Mouse (Mus musculus) frontal cortex, adult (tissue): Measurements from ENCODE around the gene Nln.

Experiments
- ATAC-seq: cut with Nextera tagmentation; 2 replicates; pipeline ENCODE4 v1.9.2; 2017; ENCODE audit warnings: mild to moderate bottlenecking, moderate library complexity, mixed read lengths; ENCODE audit not compliant: low TSS enrichment

Nln gene

DNA sequence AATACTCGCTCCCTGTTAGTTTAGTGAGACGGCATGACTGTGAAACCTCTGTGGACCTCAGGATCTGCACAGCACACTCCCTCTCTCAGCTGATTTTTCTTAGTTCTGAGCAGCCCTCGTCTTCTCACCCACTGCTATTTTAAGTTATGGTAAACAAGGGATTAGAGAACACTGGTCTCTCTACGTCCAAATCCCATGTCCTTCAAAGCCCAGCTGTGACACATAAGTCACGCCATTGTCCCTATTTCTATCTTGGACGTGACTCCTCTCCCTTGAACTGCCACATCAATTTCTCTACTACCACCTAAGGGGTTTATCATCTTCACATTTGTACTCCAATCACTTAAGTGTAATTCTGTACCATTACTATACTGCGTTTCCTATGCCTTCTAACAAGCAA lies 13.5 kb downstream of the Nln start:
- no peak for ATAC-seq

DNA sequence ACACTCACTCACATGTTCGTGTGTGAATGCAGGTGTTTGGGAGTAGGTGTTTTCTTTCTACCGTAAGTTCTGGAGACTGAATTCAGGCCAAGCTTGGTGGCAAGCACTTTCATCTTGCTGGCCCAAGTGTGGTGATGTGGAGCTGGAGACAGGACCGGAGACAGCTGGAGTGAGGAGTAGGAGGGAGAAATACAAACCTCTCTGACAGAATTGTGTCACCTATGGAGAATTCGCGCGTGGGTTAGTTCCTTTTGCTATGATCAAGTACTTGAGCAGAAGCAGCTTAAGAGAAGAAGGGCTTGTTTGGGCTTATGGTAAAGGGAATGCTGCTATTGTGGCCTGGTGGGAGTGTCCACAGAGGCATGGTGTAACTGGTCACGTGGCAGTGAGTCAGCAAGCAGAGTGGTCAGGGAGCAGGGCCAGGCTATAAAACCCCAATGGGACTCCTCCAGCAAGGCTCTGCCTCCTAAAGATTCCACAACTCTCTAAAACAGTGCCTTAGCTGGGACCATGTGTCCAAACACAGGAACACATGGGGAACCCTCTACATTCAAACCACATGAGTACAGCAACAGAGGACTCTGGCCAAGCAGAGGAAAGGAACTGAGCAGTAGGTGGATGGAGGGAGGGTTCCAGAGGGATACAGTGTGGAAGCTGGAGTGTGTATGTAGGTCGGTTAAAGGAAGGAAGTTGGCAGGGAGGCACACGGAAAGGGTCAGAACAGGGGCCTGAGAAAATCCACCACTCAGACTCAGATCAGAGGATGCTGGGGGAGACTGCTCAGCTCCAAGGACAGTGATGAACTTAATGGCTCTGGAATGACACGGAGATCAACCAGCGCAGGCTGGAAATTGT lies 14.7 kb downstream of the Nln start:
- peak; percentile 62 for ATAC-seq

DNA sequence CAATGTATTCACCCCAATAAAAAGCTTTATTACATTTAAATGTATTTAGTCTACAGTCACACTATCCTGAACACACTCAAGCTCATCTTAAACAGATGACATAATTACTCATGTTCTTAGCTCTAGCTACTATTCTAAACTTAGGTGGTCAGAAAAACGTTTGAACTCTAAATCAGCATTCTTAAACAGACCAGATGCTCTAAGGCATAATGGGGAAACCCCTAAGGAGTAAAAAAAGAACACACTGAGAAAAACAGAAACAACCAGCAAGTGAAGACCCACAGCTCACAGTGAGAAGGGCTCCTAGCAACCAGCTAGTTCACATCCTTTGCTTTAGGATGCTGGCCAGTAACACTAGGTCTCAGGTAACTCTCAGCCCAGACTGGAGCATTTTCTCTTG lies 17.7 kb downstream of the Nln start:
- 0 out of 2 replicates have a peak, but pooled peaks have one; percentile 5 for ATAC-seq

DNA sequence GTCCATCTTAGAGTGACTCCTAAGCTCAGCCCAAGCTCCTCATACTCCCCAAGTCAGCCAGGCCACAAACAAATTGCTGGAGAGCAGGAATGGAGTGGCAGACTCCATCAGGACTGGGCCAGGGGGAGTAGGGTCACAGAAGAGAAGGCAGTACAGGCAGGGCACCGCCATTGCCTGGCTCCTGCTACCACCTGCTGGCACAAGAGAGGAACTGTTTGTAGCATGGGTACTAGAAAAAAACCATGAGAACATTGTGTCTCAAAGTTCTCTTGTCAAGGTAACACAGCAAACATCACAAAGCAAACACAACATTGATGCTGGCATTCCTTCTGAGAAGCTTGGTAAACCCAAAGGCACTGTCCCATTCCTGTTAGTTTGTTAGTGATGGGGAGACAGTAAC lies 20.0 kb downstream of the Nln start:
- peak; percentile 62; the same call in 1 of the 2 replicates for ATAC-seq

DNA sequence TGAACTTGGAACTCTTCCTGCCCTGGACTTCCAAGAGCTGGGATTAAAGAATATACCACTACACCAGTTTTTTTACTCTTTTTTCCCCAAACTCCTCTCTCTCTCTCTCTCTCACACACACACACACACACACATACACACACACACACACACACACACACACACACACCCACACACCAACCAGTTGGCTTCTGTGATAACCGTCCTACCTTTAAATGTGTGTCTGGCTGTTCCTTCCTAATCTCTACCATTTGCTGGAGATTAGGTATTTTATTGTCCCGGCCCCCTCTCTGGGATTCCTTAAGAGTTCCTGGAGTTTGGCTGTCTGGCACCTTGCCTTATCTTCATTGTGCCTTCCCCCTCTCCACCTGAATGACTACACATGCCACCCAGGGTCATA lies 24.8 kb downstream of the Nln start:
- ATAC-seq: no peak

DNA sequence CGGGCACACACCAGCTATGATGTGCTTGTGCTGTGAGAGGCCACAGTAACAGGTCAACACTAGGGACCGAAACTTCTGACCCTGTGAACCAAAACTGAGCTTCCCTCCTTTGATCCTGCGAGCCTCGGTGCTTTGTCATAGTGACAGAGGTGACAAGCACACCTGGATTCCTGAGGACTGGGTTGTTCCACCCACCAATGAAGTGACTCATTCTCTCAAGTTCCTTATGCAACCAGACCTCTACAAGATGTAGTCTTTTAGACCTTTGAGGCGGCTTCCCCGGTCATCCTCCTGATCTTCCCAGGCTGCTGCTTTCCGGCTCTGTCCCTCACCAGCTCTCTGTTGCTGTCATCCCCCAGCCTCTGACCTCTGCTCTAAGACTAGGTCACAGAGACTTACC lies 26.9 kb downstream of the Nln start:
- ATAC-seq: peak; percentile 69

DNA sequence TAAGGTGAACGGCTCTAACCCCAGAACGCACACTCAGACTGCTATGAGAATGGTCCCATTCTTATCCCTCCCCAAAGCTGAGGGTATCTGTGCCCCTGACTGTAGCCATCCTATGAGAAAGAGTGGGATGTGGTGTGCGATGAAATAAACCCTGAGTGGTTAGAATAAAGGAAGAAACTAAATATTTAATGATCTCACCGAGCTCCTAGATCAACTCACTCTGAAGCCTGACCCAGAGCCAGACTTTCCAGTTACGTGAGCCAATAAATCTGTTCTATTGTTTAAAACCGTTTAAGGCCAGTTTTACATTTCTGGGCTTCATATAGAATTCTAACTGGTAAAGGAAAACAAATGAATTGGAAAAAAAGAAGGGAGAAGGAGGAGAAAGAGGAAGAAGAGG lies 32.4 kb downstream of the Nln start:
- ATAC-seq: no peak

DNA sequence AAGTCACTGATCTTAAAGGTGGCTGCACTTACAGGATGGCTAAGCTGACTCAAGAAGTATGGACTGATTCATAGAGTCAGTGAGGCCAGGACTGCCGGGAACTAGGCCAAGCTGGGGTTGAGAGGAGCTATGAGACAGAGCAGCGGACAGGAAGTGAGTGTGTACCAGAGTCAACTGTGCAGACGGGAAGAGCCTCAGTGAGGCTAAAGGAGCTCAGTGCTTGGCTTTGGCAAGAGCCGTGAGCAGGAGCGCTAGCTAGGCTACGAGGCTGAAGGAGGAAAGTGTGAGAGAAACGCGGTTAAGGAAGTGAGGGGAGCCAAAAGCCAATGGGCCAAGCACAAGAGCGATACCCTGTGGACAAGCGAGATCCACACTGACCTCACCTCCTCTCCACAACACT lies 34.7 kb downstream of the Nln start:
- ATAC-seq: no peak

DNA sequence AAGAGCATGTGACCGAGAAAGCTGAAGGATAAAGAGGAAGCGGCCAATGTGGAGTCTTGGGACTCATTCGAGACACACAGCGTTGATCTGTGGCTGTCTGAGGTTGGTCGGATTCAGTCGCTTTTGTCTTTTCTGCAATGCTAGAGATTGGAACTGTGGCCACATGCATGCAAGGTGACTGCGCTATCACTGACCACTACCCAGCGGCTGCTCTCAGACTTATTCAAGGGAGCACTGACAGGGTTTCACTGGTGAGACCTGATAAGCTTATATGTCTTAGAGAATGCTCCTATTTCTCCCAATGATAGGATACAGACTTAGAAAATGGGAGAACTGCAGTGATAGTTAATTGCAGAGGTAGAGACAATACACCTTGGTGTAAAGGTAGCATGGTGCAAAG lies 35.2 kb downstream of the Nln start:
- ATAC-seq: no peak

DNA sequence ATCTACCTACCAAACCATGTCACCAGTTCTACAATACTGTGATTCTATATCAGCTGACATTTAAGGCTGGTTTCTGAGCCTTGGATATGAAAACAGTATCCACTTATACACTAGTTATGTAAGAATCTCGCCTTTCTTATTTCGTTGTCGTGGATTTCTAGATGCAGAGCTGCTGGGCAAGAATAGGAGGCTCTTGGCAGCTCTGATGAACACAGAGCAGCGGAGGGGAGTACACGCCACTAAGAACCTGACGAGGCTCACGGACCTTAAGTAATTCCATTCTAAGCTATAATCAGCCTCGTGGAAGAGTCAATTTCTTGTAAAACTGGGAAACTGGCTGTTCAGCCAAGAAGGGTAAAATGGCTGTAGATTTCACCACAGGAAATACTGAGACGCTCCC lies 37.1 kb downstream of the Nln start:
- peak; percentile 89 for ATAC-seq

DNA sequence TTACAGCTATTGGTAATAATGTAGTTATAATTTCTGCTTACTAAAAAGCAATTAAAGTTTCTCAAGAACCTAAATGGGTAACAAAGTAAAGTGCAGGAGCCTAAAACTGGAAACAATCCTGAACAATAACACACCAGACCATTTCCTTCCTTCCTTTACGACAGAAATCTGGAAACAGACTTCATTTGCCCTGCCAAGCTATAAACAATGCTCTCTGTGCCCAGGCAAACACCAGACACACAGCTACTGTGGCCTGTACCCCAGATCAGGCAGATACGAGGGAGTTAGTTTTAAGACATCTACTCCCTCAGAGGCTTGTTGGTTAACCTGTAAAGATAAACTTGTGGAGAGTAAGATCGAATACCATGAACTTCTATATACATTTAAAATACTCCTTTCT lies 38.7 kb downstream of the Nln start:
- no peak for ATAC-seq

DNA sequence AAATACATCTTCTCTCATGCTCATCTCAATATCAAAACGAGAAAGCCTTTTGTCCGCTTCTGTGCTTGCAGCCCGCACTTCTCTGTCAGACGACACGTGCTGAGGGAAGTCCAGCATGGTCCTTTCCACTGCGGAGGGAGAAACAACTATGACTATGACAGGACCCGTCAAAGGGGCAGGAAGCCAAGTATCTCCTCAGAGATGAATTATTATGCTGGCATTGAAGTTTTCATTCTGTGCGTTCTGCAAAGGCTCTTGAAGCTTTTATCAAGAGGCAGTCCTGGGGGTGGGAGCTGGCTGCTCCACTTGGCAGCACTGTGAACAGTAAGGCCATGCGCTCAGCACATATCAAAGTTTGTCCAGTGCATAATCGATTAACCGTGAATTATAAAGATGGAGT lies 40.2 kb downstream of the Nln start:
- no peak for ATAC-seq

DNA sequence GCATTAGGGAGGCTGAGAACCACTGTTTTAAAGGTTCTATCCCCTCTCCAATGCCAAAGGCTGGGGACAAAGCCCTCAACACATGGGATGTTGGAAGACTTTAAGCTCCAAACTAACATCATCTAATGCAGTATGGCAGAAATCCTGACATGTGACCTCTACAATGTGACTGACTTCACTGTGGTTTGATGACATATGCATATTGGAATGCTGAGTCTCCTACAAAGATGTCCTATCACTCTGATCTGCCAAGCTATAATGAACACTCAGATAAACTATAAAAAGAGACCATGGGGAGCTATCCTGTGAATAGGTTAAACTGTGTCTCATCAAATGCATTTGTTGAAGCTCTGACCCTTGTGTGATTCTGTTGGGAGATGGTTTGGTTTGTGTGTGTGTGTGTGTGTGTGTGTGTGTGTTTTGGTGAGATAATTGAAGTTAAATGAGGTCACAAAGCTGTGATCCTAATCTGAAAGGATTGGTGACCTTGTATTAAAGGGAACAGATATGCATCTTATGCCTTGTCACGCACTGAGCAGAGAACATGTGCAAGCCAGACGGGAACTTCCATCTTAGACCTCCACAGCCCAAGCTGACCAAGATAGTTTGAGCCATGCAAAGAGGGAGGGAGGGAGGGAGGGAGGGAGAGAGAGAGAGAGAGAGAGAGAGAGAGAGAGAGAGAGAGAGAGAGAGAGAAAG lies 43.6 kb downstream of the Nln start:
- no peak for ATAC-seq

DNA sequence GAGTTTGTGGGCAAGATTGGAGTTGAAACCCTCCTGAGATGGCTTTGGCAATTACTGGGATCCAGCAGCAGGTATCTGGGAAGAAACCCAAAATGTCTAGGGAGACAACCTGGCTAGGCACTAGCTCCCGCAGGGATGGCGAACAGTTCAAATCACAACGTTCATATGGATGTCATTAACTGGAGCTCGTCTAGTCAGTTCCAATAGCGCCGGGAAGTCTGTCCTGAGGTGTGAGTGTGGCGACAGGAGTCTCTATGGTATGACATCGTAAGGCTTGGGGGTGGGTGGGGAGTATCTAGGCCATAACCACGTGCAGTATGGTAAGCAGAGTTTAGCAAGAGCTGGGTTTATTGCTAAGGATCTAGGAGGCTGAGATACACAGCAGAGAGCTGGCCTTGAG lies 46.4 kb downstream of the Nln start:
- no peak for ATAC-seq

DNA sequence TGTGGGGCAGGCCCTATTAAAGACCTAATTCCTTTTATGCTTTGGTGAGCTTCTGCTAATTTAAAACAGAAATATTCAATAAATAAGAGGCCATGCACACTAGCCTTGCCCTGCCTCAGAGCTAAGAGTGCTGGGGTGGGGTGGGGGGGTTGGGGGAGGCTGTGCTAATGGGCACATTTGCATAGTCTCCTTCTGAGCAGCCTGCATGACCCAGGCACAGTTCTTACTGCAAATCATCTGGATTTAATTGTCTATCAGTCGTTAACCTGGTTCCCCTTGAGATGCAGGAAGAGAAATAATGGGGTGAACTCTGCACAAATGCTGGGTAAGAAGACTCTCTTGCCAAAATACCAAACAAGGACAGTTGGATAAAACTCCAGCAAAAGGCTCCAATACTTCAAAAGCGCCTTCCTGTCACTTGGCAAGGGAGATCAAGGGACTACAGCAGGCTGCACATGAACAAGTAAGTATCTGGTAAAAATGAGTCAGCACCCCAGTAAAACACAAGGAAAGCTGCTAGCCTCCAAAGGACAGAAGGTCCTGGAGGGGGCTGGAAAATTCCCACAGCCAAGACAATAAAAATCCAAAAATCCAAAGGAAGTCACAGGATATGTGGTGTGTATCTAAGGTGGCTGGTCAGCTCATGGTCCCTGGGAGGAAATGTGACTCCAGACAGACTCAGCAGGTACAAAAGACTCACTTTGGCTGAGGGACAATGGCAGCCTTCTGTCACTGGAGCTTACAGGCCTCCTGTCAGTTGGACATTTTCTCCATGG lies 47.3 kb downstream of the Nln start:
- ATAC-seq: no peak

DNA sequence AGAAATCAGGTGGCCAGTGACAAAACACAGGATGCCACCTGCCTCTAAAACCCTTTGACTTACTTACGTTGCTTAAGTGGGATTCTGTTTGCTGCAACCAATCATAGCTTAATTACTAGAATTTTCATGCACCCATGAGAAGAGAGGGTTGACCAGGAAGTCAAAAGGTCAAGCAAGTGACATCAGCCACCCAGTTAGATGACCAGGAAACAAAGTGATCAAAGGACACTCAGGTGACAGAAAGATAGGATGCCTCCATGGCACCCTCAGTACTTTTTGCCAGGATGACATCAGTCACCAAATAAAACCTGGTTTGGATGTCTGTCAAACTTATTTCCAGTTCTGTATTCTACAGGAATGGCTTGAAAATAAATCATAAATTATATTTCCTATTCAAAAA lies 49.2 kb downstream of the Nln start:
- ATAC-seq: no peak

DNA sequence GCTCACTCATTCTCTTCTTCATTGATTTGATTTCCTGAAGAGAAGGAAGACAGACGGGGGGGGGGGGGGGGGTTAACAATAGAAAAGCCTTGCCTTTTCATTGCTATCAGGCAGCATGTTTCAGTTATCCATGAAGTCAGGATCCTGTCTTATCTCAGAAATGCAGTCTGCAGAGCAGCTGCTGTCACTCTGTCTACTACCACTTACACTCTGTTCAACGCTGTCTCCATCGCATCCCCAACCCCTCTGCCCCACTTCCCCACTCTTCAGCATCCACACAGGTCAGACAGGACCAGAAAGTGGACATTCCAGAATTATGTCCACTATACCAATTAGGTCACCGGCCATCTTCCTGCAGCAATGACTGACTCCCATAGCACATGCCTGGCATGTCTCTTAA lies 49.9 kb downstream of the Nln start:
- ATAC-seq: no peak

DNA sequence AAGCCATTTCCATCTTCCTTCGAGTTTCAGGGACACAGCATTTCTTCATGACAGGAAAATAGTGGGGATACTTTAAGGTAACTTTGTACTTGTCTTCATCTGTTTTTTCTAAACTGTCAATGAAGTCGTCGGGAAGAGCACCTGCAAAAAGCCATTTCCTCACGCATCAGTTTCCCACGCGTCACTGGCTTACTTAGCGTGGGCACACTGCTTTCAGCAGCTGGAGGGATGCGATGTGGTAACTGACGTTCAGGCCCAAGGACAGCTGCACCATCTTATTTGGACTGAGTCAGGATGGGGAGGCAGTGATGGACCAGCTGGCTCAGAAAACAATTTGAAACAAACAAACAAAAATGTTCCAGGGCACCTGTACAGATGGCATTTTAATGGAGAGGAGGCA lies 50.7 kb downstream of the Nln start:
- ATAC-seq: no peak

DNA sequence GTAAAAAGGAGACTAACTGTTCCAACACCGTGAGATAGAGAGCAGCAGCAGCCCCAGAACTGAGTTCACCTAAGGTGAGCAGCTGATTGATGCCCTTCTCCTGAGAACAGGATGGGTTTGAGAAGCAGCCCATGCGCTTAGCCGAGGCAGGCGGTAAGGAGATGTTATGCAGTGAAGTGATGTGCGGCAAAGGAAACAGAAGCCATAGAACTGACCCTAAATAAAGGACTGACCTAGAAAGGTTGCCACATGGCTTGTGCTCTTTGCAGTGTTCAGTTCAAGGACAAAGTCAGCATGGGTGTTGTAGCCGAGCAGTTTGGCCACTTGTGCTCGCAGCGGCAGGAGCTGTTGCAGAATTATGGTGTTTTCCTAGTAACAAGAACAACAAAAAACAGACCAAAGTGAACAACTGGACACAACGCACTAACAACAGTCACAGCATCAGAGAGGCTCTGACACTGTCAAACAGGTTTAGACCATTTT lies 57.1 kb downstream of the Nln start:
- ATAC-seq: peak; percentile 38; the same call in 1 of the 2 replicates

DNA sequence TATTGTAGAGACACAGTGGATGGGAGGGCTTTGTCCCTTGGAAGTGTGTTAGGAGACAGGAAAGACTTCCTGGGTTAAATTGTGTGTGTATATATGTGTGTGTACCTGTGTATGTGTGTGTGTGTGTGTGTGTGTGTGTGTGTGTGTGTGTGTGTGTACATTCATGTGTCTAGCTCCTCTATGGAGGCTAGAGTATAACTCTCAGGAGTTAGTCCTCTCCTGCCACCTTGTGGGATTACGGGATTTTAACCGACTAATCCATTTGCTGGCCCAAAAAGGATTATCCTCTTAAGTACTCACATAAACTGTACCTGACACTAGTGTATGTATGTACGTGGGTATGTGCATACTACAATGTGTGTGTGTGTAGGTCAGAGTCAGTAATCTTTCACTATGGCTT lies 60.6 kb downstream of the Nln start:
- peak; percentile 75 for ATAC-seq

DNA sequence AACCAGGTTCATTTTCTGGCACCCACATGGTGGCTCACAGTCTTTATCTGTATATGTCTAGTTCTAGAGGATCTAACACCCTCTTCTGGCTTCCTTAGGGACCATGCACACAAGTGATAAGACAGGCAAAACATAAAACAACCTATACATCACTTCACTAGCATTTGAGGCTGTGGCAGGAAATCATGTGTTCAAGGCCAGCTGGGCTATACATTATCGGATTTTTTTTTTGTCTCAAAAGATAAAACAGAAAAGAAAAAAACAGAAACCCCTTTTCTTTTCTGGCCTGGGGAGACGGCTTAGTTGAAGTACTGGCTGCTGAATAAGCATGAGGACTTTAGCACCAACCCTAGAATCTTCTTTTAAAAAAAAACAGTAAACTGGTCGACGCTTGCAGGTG lies 64.3 kb downstream of the Nln start:
- no peak for ATAC-seq

DNA sequence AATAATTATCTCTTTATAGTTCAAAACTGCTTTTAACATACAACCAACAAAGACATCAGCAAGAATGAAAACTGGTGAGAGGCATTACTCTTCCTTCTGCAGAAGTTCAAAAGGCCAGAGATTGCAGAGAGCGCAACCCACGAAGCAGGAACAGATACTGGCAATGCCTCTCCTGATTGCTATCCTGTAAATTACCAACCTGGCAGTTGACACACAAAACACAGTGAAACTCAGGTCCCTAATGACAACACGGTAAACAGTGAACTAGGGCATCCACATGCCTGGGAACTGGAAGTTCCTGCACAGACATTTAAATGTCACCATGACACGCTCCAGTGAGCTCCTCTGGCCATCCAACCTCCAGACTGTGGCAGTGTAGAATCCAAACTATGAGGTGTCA lies 65.1 kb downstream of the Nln start:
- ATAC-seq: no peak

DNA sequence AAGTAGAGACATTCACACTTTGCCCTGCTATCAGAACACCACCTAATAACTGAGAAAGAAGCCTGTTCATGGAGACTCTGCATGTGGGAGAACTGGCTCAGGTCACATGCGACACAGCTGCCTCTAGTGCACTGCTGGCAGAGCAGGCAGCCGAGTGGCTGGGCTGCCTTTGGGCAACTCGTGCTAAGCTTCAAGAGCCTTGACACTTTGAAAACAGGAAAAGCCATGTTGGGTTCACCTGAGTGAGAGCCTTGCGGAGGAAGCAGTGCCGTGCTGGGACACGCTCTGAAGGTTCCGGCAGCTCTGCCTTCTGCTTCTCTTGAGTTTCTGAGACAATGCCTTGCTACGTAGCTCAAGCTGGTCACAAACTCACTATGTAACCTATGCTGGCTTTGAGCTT lies 66.7 kb downstream of the Nln start:
- ATAC-seq: no peak
